Mouse (Mus musculus): ENCODE measurements around the gene Sh3gl3. TPM values are rescaled to one million over a fixed set of nuclear protein-coding genes. Genes with fewer than 3 reads are reported as not detected.
A peak's percentile ranks its signal among the peaks of the same experiment; 100 is the strongest.
"Not testable (repeated sequence)": the region's sequence is repeated elsewhere in the genome, so short reads cannot be mapped to it uniquely, and the experiment has no call there.

Sh3gl3 gene
- polyA plus RNA-seq, 1 experiment from 2014 or later, result 76.3 TPM

- Histone ChIP-seq H3K4me1 (peaks cover 3% of the 10 kb centered on the region; the same call in 1 of the 2 replicates), H3K4me3 (replicated peaks) (no peak overlapping the region), H3K27me3 (replicated peaks) (no peaks in the 10 kb centered on the region), H3K36me3 (no peaks in the 10 kb centered on the region), H3K9ac (replicated peaks) (no peak overlapping the region), H3K27ac (replicated peaks) (no peak overlapping the region), H3K4me2 (no peak overlapping the region), H3K9me3 (replicated peaks) (no peaks in the 10 kb centered on the region)
- no peak for ATAC-seq (ENCODE audit: low FRiP score)
- WGBS, result 27% methylated on average over 1 of the region's 1 CpGs
These were observed 96.3 kb downstream of the Sh3gl3 start for GRCm38 (mm10) chr7:82269948-82270347.

GRCm38 (mm10) chr7:82271742-82272141 is 98.1 kb downstream of the Sh3gl3 start:
- 88% methylated on average over 5 of the region's 5 CpGs for WGBS
- Histone ChIP-seq H3K9me3 (replicated peaks) (no peaks in the 10 kb centered on the region), H3K4me2 (no peak overlapping the region), H3K27ac (replicated peaks) (no peak overlapping the region), H3K4me3 (replicated peaks) (no peak overlapping the region), H3K4me1 (peaks cover 3% of the 10 kb centered on the region; the same call in 1 of the 2 replicates), H3K36me3 (no peaks in the 10 kb centered on the region), H3K27me3 (replicated peaks) (no peaks in the 10 kb centered on the region), H3K9ac (replicated peaks) (no peak overlapping the region)
- no peak for ATAC-seq (ENCODE audit: low FRiP score)

GRCm38 (mm10) chr7:82272875-82273274 is 99.2 kb downstream of the Sh3gl3 start:
- 28% methylated on average over 5 of the region's 5 CpGs for WGBS
- H3K27ac ChIP-seq (replicated peaks); H3K9me3 ChIP-seq (replicated peaks); H3K27me3 ChIP-seq (replicated peaks); H3K36me3 ChIP-seq; H3K4me2 ChIP-seq; H3K4me1 ChIP-seq; H3K4me3 ChIP-seq (replicated peaks); H3K9ac ChIP-seq (replicated peaks); ATAC-seq (ENCODE audit: low FRiP score): not testable (repeated sequence)

- Histone ChIP-seq H3K4me2 (no peak overlapping the region), H3K9ac (replicated peaks) (no peak overlapping the region), H3K9me3 (replicated peaks) (no peaks in the 10 kb centered on the region), H3K36me3 (no peaks in the 10 kb centered on the region), H3K27ac (replicated peaks) (no peak overlapping the region), H3K27me3 (replicated peaks) (no peaks in the 10 kb centered on the region), H3K4me1 (peaks cover 3% of the 10 kb centered on the region; the same call in 1 of the 2 replicates), H3K4me3 (replicated peaks) (no peak overlapping the region)
- ATAC-seq (ENCODE audit: low FRiP score), result peak; percentile 49
- 57% methylated on average over 19 of the region's 19 CpGs for WGBS
These were observed 100.5 kb downstream of the Sh3gl3 start for GRCm38 (mm10) chr7:82274011-82274709.

GRCm38 (mm10) chr7:82274975-82275374 is 101.3 kb downstream of the Sh3gl3 start:
- peaks cover 3% of the 10 kb centered on the region; the same call in 1 of the 2 replicates for H3K4me1 ChIP-seq
- H3K9ac ChIP-seq (replicated peaks), result no peak overlapping the region
- H3K4me2 ChIP-seq, result no peak overlapping the region
- ATAC-seq (ENCODE audit: low FRiP score), result no peak
- no peaks in the 10 kb centered on the region for H3K9me3 ChIP-seq (replicated peaks)
- H3K36me3 ChIP-seq, result no peaks in the 10 kb centered on the region
- no peak overlapping the region for H3K4me3 ChIP-seq (replicated peaks)
- H3K27me3 ChIP-seq (replicated peaks), result no peaks in the 10 kb centered on the region
- 91% methylated on average over 5 of the region's 5 CpGs for WGBS
- no peak overlapping the region for H3K27ac ChIP-seq (replicated peaks)

GRCm38 (mm10) chr7:82275529-82276204 is 102.0 kb downstream of the Sh3gl3 start:
- ATAC-seq (ENCODE audit: low FRiP score), result no peak

GRCm38 (mm10) chr7:82282011-82282410 is 108.4 kb downstream of the Sh3gl3 start:
- Histone ChIP-seq H3K9me3 (replicated peaks) (no peaks in the 10 kb centered on the region), H3K36me3 (no peaks in the 10 kb centered on the region), H3K9ac (replicated peaks) (no peak overlapping the region), H3K27me3 (replicated peaks) (no peaks in the 10 kb centered on the region), H3K4me1 (no peaks in the 10 kb centered on the region), H3K4me2 (no peak overlapping the region), H3K27ac (replicated peaks) (no peak overlapping the region), H3K4me3 (replicated peaks) (no peak overlapping the region)
- ATAC-seq (ENCODE audit: low FRiP score), result no peak
- WGBS, result 85% methylated on average over 8 of the region's 8 CpGs

More at GRCm38 (mm10) chr7:82275529-82276204, 102.0 kb downstream of the Sh3gl3 start:
- H3K4me3 ChIP-seq (replicated peaks), result no peak overlapping the region
- H3K36me3 ChIP-seq, result no peaks in the 10 kb centered on the region
- no peak overlapping the region for H3K27ac ChIP-seq (replicated peaks)
- no peaks in the 10 kb centered on the region for H3K27me3 ChIP-seq (replicated peaks)
- 83% methylated on average over 18 of the region's 18 CpGs for WGBS
- no peaks in the 10 kb centered on the region for H3K9me3 ChIP-seq (replicated peaks)
- no peak overlapping the region for H3K9ac ChIP-seq (replicated peaks)
- peaks cover 3% of the 10 kb centered on the region; the same call in 1 of the 2 replicates for H3K4me1 ChIP-seq
- no peak overlapping the region for H3K4me2 ChIP-seq

- Histone ChIP-seq H3K36me3 (no peaks in the 10 kb centered on the region), H3K27me3 (replicated peaks) (no peaks in the 10 kb centered on the region), H3K27ac (replicated peaks) (no peak overlapping the region), H3K4me1 (no peaks in the 10 kb centered on the region), H3K9ac (replicated peaks) (no peak overlapping the region), H3K4me3 (replicated peaks) (no peak overlapping the region), H3K4me2 (no peak overlapping the region), H3K9me3 (replicated peaks) (no peaks in the 10 kb centered on the region)
- ATAC-seq (ENCODE audit: low FRiP score), result no peak
- WGBS, result 81% methylated on average over 13 of the region's 13 CpGs
These were observed 108.8 kb downstream of the Sh3gl3 start for GRCm38 (mm10) chr7:82282464-82282863.

GRCm38 (mm10) chr7:82287242-82287641 is 113.6 kb downstream of the Sh3gl3 start:
- WGBS, result 92% methylated on average over 2 of the region's 2 CpGs
- H3K27me3 ChIP-seq (replicated peaks), result no peaks in the 10 kb centered on the region
- ATAC-seq (ENCODE audit: low FRiP score), result no peak
- no peaks in the 10 kb centered on the region for H3K9me3 ChIP-seq (replicated peaks)
- H3K27ac ChIP-seq (replicated peaks), result no peak overlapping the region
- H3K4me1 ChIP-seq, result no peaks in the 10 kb centered on the region
- H3K9ac ChIP-seq (replicated peaks), result no peak overlapping the region
- no peak overlapping the region for H3K4me2 ChIP-seq
- no peak overlapping the region for H3K4me3 ChIP-seq (replicated peaks)
- no peaks in the 10 kb centered on the region for H3K36me3 ChIP-seq

- 78% methylated on average over 7 of the region's 7 CpGs for WGBS
- H3K9me3 ChIP-seq (replicated peaks), result no peaks in the 10 kb centered on the region
- ATAC-seq (ENCODE audit: low FRiP score), result no peak
- no peak overlapping the region for H3K4me3 ChIP-seq (replicated peaks)
- no peak overlapping the region for H3K9ac ChIP-seq (replicated peaks)
- H3K4me2 ChIP-seq, result no peak overlapping the region
- H3K4me1 ChIP-seq, result peaks cover 10% of the 10 kb centered on the region; the same call in 1 of the 2 replicates
- no peak overlapping the region for H3K27ac ChIP-seq (replicated peaks)
- H3K36me3 ChIP-seq, result no peaks in the 10 kb centered on the region
- no peaks in the 10 kb centered on the region for H3K27me3 ChIP-seq (replicated peaks)
These were observed 119.8 kb downstream of the Sh3gl3 start for GRCm38 (mm10) chr7:82293441-82293840.

- Histone ChIP-seq H3K9me3 (replicated peaks) (no peaks in the 10 kb centered on the region), H3K27ac (replicated peaks) (no peak overlapping the region), H3K4me3 (replicated peaks) (no peak overlapping the region), H3K36me3 (no peaks in the 10 kb centered on the region), H3K9ac (replicated peaks) (no peak overlapping the region), H3K4me1 (peaks cover 10% of the 10 kb centered on the region; the same call in 1 of the 2 replicates), H3K27me3 (replicated peaks) (no peaks in the 10 kb centered on the region), H3K4me2 (no peak overlapping the region)
- WGBS, result 65% methylated on average over 10 of the region's 10 CpGs
- ATAC-seq (ENCODE audit: low FRiP score), result no peak
These were observed 120.4 kb downstream of the Sh3gl3 start for GRCm38 (mm10) chr7:82294083-82294482.

- Histone ChIP-seq H3K36me3 (no peaks in the 10 kb centered on the region), H3K4me3 (replicated peaks) (no peak overlapping the region), H3K4me1 (peaks cover 10% of the 10 kb centered on the region; the same call in 1 of the 2 replicates), H3K27ac (replicated peaks) (no peak overlapping the region), H3K27me3 (replicated peaks) (no peaks in the 10 kb centered on the region), H3K4me2 (no peak overlapping the region), H3K9me3 (replicated peaks) (no peaks in the 10 kb centered on the region), H3K9ac (replicated peaks) (no peak overlapping the region)
- no peak for ATAC-seq (ENCODE audit: low FRiP score)
- WGBS, result 69% methylated on average over 2 of the region's 2 CpGs
These were observed 121.0 kb downstream of the Sh3gl3 start for GRCm38 (mm10) chr7:82294611-82295010.

Measured in neural tube, embryonic 15.5 days (tissue).